Mouse (Mus musculus): Measurements from ENCODE around the gene Skiv2l.
"Not testable (repeated sequence)": the region's sequence is repeated elsewhere in the genome, so short reads cannot be mapped to it uniquely, and the experiment has no call there.

Gene Skiv2l

DNA sequence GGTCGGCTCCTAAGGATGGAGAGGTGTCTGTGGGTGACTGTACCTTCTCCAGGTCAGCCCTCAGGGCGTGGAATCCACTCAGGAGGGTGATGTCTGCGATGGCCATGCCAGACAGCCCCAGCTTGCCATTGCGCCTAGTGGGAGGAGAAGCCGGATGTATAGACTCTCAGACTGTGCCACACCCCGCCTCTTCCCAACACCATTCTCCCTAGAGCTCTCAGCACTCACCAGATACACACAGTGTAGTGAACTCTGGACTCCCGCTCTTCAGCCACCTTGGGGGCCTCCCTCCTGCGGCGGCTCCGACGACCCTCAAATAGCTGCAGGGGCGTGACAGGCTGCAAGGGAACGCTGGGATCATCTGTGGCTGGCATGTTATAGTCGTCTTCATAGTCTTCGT, 38.7 kb downstream of the Skiv2l start:
- DNase-seq (ENCODE audit: low read depth): no peak

DNA sequence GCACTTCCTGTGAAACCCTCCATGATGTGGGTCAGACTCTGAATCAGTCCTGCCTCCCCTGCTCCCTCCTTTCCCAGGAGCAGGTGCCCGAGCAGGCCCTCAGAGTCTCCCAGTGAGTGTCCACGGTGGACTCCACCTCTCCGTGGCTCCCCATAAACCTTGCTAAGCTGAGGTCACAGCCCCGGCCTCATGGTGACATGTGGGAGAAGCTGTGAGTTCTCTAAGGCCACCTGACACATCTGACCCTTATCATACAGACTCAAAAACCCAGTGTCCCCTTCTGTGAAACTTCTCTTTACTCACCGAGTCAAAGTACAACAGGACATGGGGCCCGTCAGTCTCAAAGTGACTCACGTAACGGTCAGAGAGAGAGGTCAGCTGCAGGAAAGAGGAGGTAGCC, 39.2 kb downstream of the Skiv2l start:
- DNase-seq (ENCODE audit: low read depth): not testable (repeated sequence)

DNA sequence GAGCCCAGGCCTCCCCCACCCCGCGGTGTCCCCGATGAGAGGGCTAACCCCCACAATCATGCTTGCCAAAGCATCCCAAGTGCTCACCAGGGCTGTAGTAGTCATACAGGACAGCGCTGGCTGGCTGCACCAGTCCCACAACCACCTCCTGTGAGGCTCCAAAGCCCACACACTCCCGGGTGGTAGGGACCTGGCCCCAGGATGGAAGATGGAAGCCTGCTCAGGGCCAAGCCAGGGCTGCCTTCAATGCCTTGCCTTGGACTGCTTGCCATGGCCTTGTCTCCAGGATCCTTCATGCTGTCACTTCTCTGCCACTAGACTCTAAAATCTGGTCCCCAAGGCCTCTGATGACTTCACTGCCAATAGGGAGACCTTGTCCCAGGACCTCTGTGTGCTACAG, 39.6 kb downstream of the Skiv2l start:
- not testable (repeated sequence) for DNase-seq (ENCODE audit: low read depth)

DNA sequence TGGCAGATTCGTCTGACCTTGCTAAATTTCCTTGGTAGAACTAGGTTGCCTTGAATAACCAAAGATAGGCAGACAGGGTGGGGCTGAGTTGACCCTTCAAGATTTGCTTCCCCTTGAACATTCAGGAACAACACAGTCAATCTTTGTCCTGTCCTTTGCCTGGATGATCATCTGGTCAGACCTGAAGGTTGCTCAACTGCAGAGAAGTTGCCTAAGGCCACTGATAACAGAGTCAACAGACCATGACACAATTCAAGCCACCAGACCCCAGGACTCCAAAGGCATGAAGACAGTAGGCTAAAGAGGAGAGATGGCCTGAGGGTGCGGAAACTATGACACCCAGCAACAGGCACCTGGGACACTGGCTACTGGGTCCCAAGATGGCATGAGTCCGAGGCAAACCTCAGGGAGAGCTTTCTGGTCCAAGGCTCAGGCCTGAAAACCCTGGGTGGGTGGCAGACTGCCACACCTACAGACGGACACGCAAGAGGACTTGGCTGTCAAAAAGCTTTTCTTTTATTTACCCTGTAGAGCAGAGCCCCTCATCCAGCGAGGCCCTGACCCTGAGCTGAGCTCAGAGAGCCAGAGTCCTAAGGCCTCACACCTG, 41.3 kb downstream of the Skiv2l start:
- no peak for DNase-seq (ENCODE audit: low read depth)

DNA sequence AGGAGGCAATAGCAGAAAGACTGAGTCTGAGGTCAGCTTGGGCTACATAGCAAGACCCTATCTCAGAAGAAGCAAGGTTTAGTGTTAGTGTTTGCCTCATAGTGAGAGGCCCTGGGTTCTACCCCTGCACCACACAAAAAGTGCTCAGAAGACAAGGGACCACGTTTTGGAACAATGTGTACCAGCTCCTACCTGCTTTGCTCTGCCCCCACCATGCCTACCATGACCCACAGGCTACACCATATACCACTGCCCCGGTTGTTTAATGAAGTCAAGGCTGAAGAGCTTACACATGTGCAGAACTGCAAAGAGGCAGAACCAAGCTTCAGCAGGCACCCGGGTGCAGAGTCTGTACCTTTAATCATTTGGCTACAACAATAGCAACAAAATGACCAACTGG, 42.8 kb downstream of the Skiv2l start:
- DNase-seq (ENCODE audit: low read depth): no peak

DNA sequence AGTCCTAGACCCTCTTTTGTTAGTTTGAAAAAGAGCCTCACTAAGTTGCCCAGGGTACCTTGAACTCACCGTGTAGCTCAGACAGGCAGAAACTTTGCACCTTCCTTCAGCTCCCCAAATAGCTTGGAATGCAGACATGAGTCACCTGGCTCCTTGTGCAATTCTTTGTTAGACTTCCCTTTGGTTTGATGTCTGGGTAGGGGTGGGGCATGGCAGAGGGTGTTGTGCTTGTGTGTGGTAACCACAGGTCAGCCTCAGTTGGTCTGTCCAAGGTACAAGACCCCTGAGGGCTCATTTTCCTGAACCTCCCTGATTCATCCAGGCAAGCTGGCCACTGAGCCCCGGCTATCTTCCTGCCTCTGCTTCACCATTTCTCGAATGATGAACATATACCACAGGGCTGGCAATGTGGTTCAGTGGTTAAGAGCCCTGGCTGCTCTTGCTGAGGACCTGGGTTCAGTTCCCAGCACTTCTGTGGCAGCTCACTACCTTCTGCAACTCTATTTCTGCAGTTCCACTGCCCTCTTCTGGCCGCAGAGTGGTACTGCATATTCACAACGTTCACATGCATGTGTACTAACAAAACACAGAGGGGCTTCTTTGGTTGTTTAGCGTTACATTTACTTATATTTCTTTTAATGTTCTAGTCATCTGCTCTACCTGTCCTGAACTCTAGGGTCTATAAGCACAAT, 45.0 kb downstream of the Skiv2l start:
- DNase-seq (ENCODE audit: low read depth): peak; percentile 33

DNA sequence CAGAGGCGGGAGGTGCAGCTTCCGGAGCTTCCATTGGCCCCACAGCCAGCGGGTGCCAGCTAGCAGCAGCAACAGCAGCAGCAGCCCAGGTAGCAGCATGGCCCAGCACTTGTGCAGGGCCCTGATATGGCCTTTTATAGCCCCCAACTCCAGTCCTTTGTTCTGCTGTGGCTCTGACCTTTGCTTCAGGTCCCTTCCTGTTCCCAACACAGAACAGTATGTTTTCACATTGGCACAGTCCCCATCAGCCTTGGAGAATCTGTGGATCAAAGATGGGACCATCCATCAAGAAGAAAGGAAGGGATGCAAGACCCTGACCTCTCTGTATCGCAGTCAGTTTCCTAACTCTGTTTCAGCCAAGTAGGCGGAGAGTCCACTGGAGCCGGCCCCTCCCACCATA, 45.7 kb downstream of the Skiv2l start, which contains the start of gene Cyp21a1:
TSS of gene Cyp21a1 (minus strand) at position 261 of the 400 bp plus-strand sequence.
- not testable (repeated sequence) for DNase-seq (ENCODE audit: low read depth)

DNA sequence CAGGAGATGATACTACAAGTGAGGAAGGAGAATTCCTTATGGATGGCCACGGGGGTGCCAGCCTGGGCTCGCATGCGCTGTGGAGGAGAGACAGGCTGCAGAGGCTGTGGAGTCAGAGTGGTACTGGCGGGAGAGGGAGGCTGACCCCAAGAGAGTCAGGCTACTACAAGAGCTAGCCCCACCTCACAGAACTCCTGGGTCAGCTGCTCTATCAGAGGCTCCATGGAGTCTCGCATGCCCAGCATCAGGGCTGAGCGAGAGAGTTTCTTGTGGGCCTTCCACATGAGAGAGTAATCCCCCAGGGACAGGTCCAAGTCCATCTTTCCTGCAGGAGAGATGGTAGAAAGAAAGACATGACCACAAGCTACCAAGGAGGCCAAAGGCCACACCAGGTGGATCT, 46.6 kb downstream of the Skiv2l start:
- not testable (repeated sequence) for DNase-seq (ENCODE audit: low read depth)

DNA sequence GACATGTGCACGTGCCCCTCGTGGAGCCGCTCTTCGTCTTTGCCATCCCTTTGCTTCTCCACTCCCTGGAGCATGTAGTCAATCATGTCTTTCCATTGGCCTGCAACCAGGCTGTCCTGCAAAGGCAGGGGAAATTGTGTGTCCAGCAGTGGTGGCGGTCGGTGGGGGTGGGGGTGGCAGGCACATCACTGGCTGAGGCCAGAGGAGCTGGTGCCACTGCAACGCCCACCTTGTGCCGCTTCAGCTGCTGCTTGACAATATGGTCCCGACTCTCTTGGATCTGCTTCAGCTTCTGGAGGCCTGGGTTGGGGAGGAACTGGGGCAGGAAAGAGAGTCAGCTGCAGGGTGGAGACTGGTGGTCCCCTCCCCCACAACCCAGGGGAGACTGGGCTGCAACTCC, 47.3 kb downstream of the Skiv2l start:
- DNase-seq (ENCODE audit: low read depth): not testable (repeated sequence)

DNA sequence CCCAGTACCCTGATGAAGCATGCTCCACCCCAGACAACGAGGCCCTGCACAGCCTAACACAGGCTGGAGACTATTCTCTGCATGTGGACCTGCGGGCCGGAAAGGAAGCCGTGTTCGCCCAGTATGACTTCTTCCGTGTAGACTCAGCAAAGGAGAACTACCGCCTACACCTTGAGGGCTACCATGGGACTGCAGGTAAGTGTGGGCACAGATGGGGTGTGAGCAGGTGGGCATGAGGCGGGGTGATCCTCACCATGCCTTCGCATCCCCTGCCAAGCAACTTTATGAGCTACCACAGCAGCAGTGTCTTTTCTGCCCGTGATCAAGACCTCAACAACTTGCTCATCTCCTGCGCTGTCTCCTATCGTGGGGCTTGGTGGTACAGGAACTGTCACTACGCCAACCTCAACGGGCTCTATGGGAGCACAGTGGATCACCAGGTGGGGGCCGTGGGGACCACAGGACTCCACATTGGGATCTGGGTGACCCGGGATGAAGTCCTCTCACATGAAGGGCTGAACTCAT, 49.2 kb downstream of the Skiv2l start:
- not testable (repeated sequence) for DNase-seq (ENCODE audit: low read depth)

DNA sequence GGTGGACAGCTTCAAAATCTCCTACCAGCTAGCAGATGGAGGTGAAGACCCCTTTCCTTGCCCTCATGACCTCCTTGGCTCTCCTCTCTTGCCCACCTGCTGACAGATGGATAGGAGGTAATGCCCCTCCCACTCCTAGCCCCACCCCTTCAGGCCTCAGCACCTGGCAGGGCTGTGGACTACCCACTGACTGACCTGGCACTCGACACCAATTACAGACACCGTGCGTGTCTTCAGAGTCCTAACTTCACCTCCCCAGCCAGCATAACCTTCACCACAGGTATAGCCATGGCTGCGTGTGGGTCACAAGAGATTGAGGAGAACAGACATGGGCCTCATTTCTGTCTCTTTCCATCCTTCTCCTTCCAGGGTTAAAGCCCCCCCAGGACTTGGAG, 50.5 kb downstream of the Skiv2l start:
- DNase-seq (ENCODE audit: low read depth): no peak

DNA sequence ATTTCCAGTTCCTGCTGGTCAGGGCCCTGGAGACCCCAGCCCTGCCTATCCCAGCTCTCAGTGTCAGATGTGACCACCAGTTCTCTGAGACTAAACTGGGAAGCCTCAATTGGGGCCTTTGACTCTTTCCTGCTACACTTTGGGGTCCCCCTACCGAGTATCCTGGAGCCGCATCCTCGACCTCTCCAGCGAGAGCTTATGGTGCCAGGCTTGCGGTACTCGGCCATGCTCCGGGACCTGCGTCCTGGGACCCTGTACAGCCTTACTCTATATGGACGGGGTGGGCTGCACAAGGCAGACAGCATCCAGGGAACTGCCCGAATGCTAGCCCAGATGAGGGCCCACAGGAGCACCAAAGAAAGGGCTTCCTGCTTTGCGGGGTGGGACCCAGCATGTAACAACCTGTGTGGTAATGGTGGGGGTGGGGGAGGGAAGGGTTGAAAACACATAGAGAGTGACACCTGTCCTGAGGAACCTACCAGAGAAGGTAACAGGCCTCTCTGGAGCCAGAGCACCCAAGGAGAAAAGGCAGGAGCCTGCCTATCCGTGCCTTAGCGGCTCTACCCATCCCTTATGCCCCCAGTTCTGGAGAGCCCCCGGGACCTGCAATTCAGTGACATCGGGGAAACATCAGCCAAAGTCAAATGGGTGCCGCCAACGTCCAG, 51.0 kb downstream of the Skiv2l start:
- DNase-seq (ENCODE audit: low read depth): no peak

DNA sequence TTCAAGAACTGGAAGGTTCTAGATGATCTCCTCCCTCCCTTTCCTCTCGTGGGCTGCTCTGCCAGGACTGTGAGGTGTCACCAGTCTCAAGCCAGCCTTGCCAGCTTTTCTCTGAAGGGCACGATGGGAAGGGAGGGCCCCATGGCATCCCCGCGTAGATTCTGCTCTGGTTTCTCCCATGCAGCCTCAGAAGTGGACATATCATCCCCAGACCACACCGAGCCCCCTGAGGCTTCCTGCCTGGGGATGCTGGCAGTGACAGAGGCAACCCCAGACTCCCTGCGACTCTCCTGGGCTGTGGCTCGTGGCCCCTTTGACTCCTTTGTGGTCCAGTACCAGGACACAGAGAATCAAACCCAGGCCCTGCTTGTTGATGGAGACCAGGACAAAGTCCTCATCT, 51.9 kb downstream of the Skiv2l start:
- DNase-seq (ENCODE audit: low read depth): not testable (repeated sequence)

DNA sequence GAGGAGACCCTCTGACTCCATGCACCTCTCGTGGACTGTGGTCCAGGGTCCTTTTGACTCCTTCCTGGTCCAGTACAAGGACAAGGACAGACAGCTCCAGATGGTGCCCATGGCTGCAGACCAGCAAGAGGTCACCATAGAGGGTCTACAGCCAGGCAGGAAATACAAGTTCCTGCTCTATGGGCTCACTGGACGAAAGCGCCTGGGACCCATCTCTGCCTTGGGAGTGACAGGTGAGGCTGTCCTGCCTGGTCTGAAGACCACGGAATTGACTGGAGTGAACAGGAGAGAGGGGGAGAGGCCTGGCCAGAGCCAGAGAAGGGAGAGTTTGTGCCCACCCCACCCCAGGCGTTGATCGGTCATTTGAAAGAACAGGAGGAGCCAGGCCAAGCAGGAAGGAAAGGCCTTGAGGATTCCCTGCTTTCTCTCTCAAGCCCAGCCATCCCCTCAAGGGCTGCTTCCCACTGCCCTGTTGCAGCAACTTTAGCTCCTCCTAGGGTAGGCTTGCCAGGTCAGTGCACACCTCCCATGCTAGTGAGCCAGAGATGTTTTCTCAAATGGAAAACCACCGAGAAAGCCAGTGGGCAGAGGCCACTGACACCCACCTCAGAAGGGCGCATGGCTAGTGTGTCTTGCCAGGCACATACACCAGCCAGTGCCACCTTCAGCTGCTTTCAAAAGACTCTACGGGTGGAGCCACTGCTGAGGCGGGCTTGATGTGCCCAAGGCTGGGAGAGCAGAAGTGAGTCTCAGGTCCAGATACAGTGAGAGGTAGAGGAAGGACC, 52.6 kb downstream of the Skiv2l start:
- DNase-seq (ENCODE audit: low read depth): not testable (repeated sequence)

DNA sequence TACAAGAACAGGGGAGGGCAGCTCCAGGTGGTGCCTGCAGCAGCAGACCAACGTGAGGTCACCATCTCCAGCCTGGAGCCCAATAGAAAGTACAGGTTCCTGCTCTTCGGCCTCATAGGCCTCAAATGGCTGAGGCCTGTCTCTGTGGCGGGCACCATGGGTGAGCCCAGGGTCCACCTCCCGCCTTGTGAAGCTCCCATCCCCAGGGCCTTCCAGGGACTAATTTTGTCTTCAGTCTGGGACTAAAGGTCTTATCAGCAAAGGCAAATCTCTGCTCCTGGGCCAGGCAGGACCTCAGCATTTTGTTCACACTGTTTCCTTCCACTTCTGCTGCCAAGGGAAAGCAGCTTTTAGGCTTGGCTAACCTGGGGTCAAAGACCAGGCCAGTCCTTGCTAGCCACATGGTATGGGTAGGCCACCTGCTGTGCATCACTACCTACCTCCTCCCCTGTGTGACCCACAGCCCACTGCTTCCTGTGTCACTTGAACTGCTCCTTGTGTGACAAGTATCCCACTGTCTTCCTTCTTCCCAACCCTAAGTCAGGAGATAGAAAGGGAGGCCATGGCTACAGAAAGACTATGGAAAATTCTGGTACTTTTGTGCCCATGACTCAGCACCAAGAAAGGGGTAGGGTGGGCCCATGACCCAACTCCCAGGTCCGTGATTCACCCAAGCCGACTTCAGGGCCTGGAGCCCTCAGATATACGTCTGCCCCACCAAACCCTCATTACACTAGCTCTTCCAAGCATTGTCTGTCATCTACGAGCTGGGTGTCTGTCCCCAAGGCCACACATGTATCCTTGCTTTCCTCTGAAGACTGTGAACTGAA, 53.5 kb downstream of the Skiv2l start:
- DNase-seq (ENCODE audit: low read depth): no peak

DNA sequence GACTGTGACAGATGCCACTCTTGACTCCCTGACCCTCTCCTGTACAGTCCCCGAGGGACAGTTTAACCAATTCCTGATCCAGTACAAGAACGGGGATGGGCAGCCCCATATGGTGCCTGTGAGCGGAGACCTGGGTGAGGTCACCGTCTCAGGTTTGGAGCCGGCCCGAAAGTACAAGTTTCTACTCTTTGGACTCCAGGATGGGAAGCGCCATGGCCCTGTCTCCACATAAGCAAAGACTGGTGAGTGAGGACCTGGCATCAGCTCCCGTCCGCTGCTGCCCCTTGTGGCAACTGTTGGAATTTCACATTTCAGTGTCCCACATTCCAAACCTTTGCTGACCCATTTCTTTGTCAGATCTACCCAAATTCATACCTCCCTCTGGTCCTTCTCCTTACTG, 54.4 kb downstream of the Skiv2l start:
- DNase-seq (ENCODE audit: low read depth): peak; percentile 37

DNA sequence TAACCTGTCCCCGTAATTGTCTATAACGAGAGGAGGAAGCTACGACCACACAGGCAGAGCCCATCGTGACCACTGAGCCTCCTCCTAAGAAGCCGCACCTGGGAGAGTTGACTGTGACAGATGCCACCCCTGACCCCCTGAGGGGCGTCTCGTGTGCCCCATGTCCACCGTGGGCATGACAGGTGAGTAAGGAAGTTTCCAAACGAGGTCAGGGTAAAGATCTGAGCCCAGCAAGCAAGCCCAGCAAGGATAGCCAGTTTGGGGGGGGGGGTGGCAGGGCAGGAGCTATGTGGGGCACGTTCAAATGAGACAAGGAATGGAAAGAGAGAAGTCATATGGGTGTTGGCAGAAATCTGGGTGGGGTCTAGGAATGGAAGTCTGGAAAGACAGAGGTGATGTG, 55.0 kb downstream of the Skiv2l start:
- no peak for DNase-seq (ENCODE audit: low read depth)

All from naive thymus-derived CD4-positive, alpha-beta T cell, adult 2 months (primary cell).